Mouse (Mus musculus): Measurements from ENCODE around the gene Bbof1.
A peak's percentile ranks its signal among the peaks of the same experiment; 100 is the strongest.

Bbof1 gene

DNA sequence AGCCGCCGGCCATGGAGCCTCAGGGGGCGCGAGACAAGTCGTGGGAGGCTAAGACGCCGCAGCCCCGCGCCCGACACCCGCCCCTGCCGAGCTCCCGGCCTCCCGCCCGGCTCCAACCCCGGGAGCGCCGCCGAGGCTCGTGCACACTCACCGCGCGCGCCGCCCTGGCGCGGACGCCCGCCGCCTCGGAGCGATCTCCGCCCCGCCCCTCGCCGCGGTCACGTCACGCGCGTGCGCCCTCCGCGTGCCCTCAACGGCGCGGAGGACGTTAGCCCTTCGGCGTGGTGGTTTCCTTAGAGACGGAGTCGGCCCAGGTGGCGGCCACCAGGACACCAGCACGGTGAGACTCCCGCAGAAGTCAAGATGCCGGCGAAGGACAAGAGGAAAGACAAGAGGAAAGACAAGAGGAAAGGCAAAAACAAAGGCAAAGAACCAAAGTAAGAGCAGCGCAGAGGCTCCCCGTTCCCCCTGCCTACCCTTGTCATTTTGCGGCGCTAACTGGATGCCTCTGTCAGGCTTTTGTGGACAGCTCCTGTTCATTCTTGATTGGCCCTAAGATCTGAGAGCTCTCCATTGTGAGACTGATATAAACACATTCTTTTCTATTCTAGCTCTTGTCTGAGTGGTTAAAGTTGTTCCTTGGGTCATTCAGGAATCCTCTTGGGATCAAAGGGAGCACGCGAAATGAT lies at the start of gene Bbof1, which contains the start of gene Entpd5:
TSS of gene Bbof1 (plus strand) at position 253 of the 689 bp plus-strand sequence.
TSS of gene Entpd5 (minus strand) at position 211 of the 689 bp plus-strand sequence.
- peak; percentile 88 for DNase-seq

GRCm38 (mm10) chr12:84361555-84362489 lies 47.0 kb upstream of the Bbof1 start, which contains the start of the genes Coq6 and Fam161b:
Gene Coq6 (plus strand): TSS chr12:84361657.
Gene Fam161b (minus strand): TSS chr12:84361833.
- peak; percentile 93 for DNase-seq

GRCm38 (mm10) chr12:84362872-84363271 lies 46.0 kb upstream of the Bbof1 start:
- DNase-seq: no peak

- no peak for DNase-seq
Observed at GRCm38 (mm10) chr12:84364291-84364690, 44.6 kb upstream of the Bbof1 start.

DNA sequence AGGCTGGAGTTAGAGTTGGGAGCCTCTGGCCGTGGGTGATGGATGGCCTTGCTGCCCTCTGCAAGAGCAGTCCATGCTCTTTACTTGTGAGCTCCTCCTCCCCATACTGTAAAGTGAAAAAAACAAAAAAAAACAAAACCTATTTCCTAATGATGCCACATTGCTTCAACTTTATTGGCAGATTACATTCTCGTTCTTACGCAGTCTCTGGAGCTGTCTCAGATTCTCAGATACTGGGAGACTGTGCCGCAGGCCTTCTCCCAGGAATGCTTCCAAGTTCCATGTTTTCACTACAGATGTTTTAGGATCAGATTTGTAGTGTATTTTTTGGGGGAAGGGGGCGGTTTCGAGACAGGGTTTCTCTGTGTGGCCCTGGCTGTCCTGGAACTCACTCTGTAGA lies 43.7 kb upstream of the Bbof1 start:
- DNase-seq: no peak

GRCm38 (mm10) chr12:84366971-84367370 lies 41.9 kb upstream of the Bbof1 start:
- DNase-seq: peak; percentile 69

DNA sequence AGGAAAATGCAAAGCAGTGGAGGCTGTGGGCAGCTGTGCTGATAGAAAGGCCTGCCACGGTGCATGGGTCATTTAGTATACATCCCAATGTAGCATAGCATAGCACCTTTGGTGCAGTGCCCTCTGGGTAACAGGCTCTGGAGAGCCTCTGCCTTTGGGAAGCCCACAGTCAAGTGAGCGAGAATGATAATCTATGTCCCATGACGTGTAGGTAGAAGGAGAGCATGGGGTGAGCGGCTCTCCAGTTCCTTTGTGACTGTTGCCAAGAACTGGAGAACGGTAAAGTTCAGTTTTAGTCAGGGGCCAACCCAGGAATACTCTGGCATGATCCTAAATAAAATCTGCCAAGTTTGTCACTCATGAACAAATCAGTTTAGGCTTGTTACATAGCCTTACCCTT lies 37.2 kb upstream of the Bbof1 start:
- DNase-seq: no peak

DNA sequence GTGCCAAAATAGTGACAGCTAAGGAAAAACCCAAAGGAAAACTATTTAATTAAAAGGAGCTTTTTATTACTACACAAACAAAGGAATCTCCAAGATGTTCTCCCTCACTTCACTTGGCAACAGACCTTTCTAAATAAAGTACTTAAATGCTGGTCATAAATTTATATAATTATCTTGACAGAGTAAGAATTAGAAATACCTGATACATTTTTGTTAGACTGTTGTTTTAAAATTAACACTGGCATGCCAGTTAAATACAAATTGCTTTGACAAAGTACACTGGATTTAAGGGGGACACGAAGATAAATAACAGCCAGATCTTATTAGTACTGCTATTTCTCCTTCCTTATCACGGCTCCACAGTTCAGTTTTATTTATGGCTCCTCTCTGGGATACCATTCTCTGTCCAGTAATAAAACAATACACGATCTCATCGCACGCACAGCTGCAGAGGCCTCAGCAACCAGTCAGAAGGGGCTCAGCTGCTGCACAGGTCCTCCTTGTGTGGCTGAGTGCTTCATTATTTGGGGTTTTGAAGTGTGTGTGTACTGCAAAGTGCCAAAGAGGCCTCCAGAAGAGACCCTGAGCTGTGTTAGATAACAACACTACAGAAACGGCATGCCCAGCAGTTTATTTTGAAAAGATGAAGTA lies 34.9 kb upstream of the Bbof1 start:
- no peak for DNase-seq

DNA sequence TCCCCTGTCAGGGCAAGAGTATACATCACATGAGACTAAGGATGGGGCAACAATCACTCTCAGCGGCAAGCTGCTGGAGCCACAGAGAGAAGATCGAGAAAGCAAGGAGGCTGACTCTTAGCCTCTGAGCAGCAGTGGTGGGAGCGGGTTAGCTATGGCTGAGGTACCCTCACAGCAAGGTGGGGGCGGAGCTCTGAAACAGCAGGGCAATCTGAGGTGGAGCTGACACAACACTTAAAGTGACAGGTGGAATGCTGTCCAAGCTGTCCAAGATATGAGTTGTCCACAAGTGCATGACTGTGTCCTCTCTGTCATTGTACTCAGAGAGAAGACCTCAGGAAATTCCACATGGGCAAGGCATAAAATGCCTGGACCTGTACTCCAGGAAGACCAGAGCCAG lies 26.5 kb upstream of the Bbof1 start:
- no peak for DNase-seq

GRCm38 (mm10) chr12:84384644-84385081 lies 24.2 kb upstream of the Bbof1 start:
- DNase-seq: peak; percentile 24

DNA sequence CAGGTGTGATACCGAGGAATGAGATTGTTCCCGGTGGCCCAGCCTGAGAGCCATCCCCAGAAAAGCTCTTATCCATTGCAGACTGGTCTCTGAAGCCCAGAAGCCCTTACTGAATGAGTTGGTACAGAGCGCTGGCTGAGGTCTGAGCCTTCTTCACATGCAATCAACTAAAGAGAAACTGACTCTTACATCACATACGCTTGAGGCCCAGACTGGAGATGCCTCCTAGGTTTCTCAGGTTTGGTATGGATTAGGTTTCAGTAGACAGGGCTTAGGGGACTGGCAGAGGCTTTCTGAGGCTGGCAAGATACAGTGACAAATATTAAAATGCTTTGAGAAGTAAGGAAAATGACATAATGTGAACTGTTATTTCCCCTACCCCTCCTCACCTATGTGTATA lies 23.5 kb upstream of the Bbof1 start:
- no peak for DNase-seq

DNA sequence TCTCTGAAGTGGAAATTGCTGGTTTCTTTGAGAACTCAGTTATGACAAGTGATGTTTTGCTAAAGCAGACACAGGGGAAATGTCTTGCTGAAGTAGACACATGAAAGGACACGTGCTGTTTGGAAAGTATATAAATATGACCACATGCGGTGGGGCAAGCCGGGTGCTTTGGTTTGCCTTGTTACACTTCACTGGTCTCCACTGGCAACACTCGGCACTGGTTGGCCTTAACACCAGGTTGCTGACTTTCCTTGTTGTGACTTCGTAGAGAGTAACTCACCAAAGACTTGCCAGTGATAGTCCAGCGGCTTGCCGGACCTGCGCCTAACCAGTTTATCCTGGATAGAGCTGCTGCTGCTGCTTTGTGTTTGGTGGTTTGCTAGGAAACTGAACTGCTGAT lies 20.8 kb upstream of the Bbof1 start:
- no peak for DNase-seq

DNA sequence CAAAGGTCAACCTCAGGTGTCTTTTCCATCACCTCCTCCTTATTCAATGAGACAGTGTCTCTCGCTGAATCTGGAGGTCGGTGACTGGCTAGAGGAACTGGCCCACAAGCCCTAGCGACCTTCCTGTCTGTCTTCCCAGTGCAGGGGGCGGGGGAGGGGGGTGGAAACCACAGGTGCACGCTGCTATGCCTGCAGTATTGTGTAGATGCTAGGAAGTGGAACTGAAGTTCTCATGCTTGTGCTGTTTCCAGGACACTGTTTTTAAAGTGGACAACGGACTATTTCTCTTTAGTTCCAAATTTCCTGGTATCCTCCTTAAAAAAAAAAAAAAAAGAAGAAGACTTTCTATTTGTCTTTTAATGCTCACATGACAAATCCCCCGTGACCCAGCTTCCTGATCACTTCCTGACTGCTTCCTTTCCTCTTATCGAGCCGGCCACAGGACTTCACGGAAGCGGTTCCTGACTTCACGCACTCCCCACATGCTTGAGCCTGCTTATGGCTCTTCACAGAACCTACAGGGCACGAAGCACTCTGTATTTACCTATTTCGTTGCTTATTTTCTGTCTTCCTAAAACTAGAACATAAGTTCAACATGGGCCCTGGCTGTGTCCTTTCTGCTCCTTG lies 20.0 kb upstream of the Bbof1 start:
- DNase-seq: no peak

DNA sequence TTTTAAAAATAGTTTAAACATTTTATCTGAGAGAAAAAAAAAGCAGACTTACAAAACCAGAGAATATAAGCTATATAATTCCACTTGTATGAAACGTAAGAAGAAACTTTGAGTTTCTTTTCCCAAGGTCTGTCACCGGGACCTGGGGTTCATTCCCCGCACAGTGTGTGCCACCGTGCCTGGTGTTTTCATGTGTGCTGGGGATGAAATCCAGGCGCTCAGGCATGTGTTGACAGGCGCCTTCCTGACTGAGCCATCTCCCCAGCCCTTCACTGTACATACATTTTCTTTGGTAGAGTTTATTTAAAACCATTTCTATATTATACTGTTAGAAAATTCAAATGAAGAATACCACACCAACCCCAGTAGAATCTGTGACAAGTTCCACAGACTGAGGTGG lies 18.5 kb upstream of the Bbof1 start:
- DNase-seq: no peak

DNA sequence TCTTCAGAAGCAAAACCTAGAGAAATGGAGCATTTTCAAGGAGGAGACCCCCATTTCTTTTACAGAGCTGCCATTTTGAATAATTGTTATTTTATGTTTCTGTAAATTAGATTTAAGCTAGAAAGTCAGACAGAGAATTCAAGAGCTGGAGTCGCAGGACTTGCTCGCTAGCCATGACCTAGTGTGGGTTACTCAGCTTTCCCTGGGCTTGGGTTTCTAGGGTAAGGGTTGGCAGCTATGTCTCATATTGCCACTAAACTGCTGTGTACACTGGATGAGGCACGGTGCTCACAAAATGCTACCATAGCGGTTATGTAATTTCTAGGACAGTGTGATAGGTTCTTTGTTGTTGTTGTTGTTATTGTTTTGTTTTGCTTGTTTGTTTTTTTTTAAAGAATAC lies 16.2 kb upstream of the Bbof1 start:
- no peak for DNase-seq

DNA sequence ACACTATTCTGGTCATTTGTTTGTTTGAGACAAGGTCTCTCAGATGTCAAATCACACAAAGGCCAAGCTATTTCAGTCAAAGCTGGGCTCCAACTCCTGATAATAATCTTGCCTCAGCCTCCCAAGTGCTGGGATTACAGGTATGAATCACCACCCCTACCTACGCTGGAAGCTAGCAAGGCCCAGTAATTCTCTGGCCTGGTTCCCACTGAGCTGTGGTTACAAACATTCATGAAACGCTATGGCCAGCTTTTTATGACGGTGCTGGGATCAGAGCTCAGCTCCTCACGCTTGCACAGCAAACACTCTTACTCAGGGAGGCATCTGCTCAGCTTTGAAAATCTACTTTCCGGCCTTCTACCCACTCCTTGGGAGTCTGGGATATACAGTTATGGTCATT lies 15.0 kb upstream of the Bbof1 start:
- DNase-seq: no peak

DNA sequence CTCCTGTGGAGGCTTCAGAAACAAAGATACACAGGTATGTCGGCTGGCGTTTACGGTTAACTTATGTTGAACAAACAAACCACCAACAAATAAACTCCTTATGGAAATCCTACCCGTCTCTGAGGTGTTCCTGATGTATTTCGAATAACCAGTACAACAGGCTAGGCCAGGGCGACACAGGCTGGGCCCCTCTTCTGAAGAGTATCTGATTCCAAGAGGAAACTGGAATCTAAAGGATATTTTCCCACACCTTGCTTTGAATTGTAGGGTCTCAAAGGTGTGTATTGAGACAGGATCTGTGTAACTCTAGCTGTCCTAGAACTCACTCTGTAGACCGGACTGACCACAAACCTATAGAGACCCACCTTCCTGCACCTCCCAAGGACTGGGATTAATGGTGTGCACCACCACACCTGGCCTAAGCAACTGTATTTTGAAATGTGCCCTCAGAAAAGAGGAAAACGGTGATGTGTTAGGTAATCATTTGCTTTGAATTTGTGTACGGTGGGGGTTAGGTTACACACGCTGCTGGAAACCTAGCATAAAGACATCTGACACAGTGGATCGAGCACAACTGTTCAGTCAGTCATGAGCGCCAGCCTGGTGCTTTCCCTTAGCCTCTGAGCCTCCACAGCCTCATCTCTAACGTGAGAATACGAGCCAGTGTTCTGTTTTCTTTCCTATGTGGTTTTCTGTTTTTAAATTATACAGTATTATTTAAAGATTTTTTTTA lies 11.8 kb upstream of the Bbof1 start:
- no peak for DNase-seq

- DNase-seq: no peak
Observed at GRCm38 (mm10) chr12:84397685-84398084, 11.2 kb upstream of the Bbof1 start.

DNA sequence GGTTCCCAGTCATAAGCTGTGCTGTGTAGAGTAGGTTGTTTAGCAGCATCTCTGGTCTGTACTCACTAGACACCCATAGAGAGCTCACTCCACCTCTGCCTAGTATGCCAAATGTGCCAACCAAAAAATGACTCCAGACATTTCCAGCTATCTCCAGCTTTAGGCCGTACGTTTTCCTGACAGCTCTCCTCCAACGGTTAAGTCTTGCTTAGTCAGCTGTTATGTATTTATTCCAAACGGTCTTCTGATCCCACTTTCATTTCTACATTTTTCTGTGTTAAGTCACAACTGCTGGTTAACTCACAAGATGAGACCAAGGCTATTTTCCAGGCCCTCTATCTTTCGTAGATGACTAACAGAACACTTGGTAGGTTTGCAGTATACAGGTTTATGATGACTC lies 10.2 kb upstream of the Bbof1 start:
- no peak for DNase-seq

DNA sequence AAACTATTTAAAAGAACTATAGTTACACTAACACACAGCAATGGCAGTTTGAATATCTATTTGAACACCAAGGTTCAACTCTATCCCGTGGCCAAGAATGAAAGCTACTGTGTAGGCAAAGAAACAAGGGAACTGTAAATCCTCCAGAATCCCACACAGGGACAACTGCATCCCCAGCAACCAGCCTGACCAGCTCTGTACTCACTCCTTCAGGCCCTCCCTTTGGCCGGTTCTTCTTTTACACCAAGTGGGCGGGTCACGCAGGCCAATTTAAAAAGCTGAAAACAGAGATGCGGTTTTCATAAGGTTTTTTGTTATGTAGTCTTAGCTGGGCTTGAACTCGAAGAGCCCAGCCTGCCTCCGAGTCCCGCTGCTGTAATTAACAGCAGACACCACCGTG lies 9.7 kb upstream of the Bbof1 start:
- no peak for DNase-seq

DNA sequence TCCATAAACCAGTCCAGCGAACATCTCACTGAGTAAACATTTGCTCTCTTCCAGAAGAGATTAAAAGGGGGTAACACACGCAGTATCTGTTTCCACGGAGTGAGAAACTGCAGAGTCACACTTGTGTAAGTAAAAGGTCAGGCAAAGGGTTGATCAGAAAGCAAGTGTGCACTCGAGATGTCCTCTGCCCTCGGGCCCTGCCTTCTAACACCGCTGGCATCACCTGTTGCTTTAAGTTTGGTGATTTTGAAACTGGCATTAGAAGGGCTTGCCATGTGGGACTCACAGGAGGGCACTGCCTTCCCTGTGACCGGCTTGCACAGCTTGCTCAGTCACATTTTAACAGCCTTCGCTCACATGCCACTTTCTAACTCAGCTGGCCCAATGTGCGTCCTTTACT lies 9.2 kb upstream of the Bbof1 start:
- no peak for DNase-seq

GRCm38 (mm10) chr12:84400068-84400467 lies 8.8 kb upstream of the Bbof1 start:
- no peak for DNase-seq
